Mouse (Mus musculus): Measurements from ENCODE around the gene Ptgfrn. TPM values are rescaled to one million over a fixed set of nuclear protein-coding genes. Genes with fewer than 3 reads are reported as not detected.

Gene Ptgfrn
- polyA plus RNA-seq, 1 experiment from 2014 or later, result 1.9 TPM

DNA sequence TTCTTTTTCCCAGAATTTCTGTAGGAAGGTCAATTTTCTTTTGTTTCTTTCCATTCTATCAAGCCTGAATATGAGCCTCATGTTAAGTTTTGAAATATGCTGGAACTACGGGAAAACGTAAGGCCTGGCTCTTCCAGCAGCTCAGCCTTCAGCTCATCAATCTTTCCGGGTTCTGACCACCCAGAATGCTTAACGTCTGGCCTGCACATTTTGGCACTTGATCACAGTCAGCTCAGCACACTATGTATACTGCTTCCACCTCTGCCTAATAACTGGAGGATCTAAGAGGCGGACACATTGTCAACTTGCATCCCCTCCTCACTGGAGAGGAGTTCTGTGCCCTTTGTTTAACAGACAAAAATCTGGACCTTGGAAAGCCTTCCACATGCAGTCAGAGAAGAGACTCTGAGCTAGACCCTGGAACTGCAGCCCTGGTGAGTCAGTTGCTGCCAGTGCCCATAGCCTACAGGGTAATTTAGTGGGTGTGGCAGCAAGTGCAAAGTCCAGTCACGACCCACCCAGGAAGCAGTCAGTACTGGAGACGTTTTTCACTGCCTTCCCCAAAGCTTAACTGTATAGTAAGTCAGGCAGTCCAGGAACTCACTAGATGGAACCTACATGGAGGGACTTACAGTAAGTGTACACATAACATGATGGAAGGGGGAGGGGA lies 1.9 kb upstream of the Ptgfrn start:
- no peak for DNase-seq (ENCODE audit: low spot score)
- WGBS, result 71% methylated on average over 7 of the region's 7 CpGs
- no peaks in the 10 kb centered on the region for H3K36me3 ChIP-seq
- H3K9me3 ChIP-seq (replicated peaks), result no peaks in the 10 kb centered on the region
- H3K27ac ChIP-seq (replicated peaks), result no peak overlapping the region
- peaks cover 42% of the 10 kb centered on the region for H3K27me3 ChIP-seq (ENCODE audit: low read depth, poor library complexity, severe bottlenecking)
- peaks cover 45% of the 10 kb centered on the region for H3K4me1 ChIP-seq
- no peak overlapping the region for H3K4me3 ChIP-seq

DNA sequence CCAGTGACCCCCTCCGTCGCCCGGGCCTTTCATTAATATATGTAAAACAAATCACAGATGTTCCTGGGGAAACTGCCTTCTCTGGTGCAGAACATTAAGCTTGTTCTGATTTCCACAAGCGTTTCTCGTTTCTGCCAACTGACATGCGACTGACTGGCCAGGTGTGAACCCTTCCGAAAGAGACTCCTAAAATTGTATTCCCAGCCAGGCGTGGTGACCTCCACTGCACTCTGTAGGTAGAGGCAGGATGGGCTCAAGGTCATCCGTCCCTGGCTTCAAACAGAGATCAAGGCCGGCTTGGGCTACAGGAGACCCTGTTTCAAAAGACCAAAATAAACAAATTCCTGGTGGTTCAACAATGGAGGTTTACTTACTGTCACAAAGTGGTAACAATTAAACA lies 1.2 kb upstream of the Ptgfrn start:
- 59% methylated on average over 10 of the region's 10 CpGs for WGBS
- no peak overlapping the region for H3K4me3 ChIP-seq
- DNase-seq (ENCODE audit: low spot score), result no peak
- H3K4me1 ChIP-seq, result peaks cover 44% of the 10 kb centered on the region
- H3K36me3 ChIP-seq, result no peaks in the 10 kb centered on the region
- peaks cover 42% of the 10 kb centered on the region for H3K27me3 ChIP-seq (ENCODE audit: low read depth, poor library complexity, severe bottlenecking)
- no peaks in the 10 kb centered on the region for H3K9me3 ChIP-seq (replicated peaks)
- no peak overlapping the region for H3K27ac ChIP-seq (replicated peaks)

DNA sequence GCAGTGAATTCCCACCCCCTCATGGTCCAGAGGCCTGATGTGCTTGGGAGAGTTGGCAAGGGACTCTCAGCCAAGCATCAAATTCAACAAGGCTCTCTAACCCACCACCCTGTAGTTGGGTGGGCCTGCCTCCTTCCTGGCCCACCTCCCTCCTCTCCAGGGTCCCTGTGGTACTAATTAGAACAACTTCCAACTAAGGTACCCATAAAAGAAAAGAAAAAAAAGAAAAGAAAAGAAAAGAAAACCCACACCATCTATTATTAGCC lies 693 bp upstream of the Ptgfrn start:
- Histone ChIP-seq H3K4me3 (peak overlapping the region; percentile 85), H3K27ac (replicated peaks) (peak overlapping the region; percentile 93), H3K9me3 (replicated peaks) (no peaks in the 10 kb centered on the region), H3K4me1 (peaks cover 44% of the 10 kb centered on the region), H3K36me3 (no peaks in the 10 kb centered on the region), H3K27me3 (ENCODE audit: low read depth, poor library complexity, severe bottlenecking) (peaks cover 42% of the 10 kb centered on the region)
- no peak for DNase-seq (ENCODE audit: low spot score)

DNA sequence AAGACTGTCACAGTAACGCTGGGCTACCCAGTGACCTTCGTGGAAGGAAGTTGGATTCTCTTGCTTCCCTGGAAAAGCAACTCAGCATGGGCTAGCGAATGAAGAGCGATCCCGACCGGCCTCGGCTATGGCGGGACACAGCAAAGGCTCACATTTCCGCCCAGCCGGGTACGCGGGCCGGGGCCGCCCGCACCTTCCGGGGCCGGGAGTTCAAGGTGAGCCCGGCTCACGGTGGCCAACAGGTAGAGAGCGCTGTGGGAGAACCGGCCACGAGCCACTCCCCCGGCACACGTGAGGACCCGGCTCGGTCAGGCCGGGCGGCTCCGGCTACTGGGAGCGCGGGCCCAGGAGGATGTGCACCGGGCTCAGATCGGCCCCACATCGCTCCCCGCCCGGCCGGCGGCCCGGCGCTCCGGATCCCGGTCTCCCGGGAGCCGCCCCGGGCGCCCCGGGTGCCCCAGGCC lies 488 bp downstream of the Ptgfrn start:
- WGBS, result under 1% methylated on average over 46 of the region's 47 CpGs
- Histone ChIP-seq H3K27me3 (ENCODE audit: low read depth, poor library complexity, severe bottlenecking) (peaks cover 42% of the 10 kb centered on the region), H3K9me3 (replicated peaks) (no peaks in the 10 kb centered on the region), H3K4me3 (peak overlapping the region; percentile 85), H3K27ac (replicated peaks) (peak overlapping the region; percentile 93), H3K4me1 (peaks cover 44% of the 10 kb centered on the region), H3K36me3 (no peaks in the 10 kb centered on the region)
- peak; percentile 63 for DNase-seq (ENCODE audit: low spot score)

DNA sequence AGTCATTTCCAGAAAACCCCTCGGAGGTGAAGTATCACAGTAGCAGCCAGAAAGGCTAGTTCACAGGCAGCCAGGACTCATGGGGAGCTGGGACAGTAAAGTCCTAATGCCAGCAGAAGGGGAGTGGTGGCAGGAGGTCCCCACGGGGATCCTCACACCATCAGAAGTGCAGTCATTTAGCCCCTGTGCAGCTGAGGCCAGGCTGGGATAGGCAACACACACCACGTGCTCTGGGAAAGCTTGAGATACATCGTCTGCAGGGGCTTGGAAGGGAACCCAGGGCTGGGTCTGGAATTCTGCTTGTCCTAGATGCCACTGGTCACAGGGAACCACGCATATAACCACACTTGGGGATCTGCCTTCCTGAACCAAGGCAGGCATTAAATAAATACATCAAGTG lies 1.2 kb downstream of the Ptgfrn start:
- Histone ChIP-seq H3K36me3 (no peaks in the 10 kb centered on the region), H3K27me3 (ENCODE audit: low read depth, poor library complexity, severe bottlenecking) (peaks cover 42% of the 10 kb centered on the region), H3K4me3 (peak overlapping the region; percentile 85), H3K27ac (replicated peaks) (peak overlapping the region; percentile 93; the same call in 1 of the 2 replicates), H3K4me1 (peaks cover 44% of the 10 kb centered on the region), H3K9me3 (replicated peaks) (no peaks in the 10 kb centered on the region)
- peak; percentile 27 for DNase-seq (ENCODE audit: low spot score)
- WGBS, result 23% methylated on average over 5 of the region's 5 CpGs

DNA sequence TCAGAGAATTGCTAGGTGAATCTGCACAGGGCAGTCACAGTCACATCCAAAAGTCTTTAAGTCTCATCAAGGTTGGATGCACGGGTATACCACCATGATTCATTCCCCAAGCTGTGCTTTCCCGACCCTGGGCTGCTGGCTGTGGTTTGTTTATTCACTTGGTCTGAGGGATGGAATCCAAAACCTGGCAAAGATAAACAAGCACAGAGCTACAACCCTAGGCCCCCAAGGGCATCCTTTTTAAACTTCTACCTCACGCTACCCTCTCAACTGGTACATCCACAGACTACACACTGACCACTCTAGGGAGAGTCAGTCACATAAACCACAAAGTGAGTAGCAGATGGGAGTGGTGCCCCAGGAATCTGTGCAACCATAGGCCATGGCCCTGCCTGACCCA lies 1.8 kb downstream of the Ptgfrn start:
- H3K4me1 ChIP-seq, result peaks cover 44% of the 10 kb centered on the region
- whole genome bisulfite sequencing, result 61% methylated on average over 3 of the region's 3 CpGs
- H3K27me3 ChIP-seq (ENCODE audit: low read depth, poor library complexity, severe bottlenecking), result peaks cover 42% of the 10 kb centered on the region
- H3K9me3 ChIP-seq (replicated peaks), result no peaks in the 10 kb centered on the region
- no peak overlapping the region for H3K27ac ChIP-seq (replicated peaks)
- DNase-seq (ENCODE audit: low spot score), result no peak
- H3K36me3 ChIP-seq, result no peaks in the 10 kb centered on the region
- H3K4me3 ChIP-seq, result peak overlapping the region; percentile 85; the same call in 1 of the 2 replicates

DNA sequence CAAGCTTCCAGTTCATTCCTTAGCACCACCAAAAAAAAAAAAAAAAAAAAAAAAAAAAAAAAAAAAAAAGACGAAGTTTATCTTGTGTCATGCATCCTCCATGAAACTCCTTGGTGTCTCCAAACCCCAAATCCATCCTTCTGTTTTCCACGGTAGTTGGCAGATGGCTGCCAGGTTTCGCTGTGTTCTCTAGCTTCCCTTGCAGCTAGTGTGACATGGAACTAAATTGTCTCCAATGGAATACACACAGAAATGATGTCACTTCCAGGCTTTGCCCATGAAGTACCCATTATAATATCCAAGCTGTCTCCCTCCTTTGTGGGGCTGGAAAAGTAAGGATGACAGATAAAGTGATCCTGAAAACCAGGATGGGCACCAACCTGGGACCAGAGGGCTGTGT lies 3.8 kb downstream of the Ptgfrn start:
- Histone ChIP-seq H3K27me3 (ENCODE audit: low read depth, poor library complexity, severe bottlenecking) (peaks cover 26% of the 10 kb centered on the region), H3K4me3 (no peak overlapping the region), H3K4me1 (peaks cover 51% of the 10 kb centered on the region), H3K9me3 (replicated peaks) (no peaks in the 10 kb centered on the region), H3K36me3 (no peaks in the 10 kb centered on the region), H3K27ac (replicated peaks) (no peak overlapping the region)
- 89% methylated on average over 3 of the region's 3 CpGs for WGBS
- DNase-seq (ENCODE audit: low spot score), result no peak

DNA sequence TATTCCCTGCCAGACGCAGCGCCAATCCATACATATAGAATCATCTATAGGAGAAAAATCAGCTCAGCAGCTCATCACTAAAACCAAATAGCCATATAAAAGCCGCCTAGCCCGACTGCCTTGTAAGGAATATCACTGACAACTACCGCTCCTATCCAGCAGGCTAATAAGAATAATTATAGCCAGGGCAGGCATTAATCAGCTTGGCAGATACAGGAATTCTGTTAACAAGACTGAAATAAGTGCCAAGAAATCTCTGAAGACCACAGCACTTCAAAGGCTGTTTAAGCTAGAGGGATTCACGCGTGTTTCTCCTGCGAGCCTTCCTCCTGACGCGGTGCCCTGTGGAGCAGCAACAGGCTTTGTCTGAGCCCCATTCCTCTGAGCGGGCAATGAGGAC lies 4.6 kb downstream of the Ptgfrn start:
- H3K36me3 ChIP-seq, result no peaks in the 10 kb centered on the region
- H3K9me3 ChIP-seq (replicated peaks), result no peaks in the 10 kb centered on the region
- DNase-seq (ENCODE audit: low spot score), result no peak
- peaks cover 46% of the 10 kb centered on the region for H3K4me1 ChIP-seq
- H3K4me3 ChIP-seq, result no peak overlapping the region
- WGBS, result 91% methylated on average over 11 of the region's 11 CpGs
- peaks cover 18% of the 10 kb centered on the region; the same call in 1 of the 2 replicates for H3K27me3 ChIP-seq (ENCODE audit: low read depth, poor library complexity, severe bottlenecking)
- H3K27ac ChIP-seq (replicated peaks), result no peak overlapping the region

DNA sequence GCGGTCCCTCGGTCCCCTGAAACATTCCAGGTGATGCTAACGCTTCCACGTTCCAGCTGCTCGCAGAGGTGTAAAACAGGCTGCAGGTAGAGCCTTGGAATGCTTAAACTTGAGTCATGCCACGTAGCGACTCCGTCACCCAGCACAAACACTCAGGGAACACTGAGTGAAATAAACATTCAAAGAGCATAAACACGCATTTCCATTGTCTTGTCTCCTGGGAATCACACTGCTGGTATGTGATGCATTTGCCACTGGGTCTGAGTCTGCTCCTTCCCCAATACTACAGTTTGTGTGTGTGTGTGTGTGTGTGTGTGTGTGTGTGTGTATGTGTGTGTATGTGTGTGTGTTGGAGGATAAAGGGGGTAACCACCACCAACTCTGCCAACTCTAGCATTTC lies 5.2 kb downstream of the Ptgfrn start:
- H3K36me3 ChIP-seq, result no peaks in the 10 kb centered on the region
- WGBS, result 92% methylated on average over 9 of the region's 9 CpGs
- H3K27ac ChIP-seq (replicated peaks), result no peak overlapping the region
- DNase-seq (ENCODE audit: low spot score), result no peak
- H3K27me3 ChIP-seq (ENCODE audit: low read depth, poor library complexity, severe bottlenecking), result peaks cover 16% of the 10 kb centered on the region; the same call in 1 of the 2 replicates
- H3K4me1 ChIP-seq, result peaks cover 42% of the 10 kb centered on the region
- H3K9me3 ChIP-seq (replicated peaks), result no peaks in the 10 kb centered on the region
- H3K4me3 ChIP-seq, result no peak overlapping the region

DNA sequence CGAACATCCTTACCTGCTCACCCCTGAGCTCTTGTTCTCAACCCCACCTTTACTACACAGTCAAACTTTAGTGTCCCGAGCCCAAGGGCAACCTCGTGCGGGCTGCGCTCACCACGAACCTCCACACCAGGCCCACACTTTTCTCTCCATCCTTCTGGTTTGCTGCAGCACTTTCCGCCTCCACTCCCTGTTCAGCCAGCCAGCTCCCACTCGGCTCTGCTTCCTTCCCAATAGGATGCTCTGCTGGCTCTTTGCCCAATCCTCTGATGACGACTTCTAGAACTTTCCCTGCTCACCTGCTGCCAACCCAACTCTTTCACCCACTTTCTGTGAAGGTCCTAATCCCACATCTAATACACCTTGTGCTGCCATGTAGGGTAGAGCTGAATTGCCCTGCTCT lies 6.3 kb downstream of the Ptgfrn start:
- no peaks in the 10 kb centered on the region for H3K9me3 ChIP-seq (replicated peaks)
- peaks cover 31% of the 10 kb centered on the region for H3K4me1 ChIP-seq
- peaks cover 16% of the 10 kb centered on the region; the same call in 1 of the 2 replicates for H3K27me3 ChIP-seq (ENCODE audit: low read depth, poor library complexity, severe bottlenecking)
- no peaks in the 10 kb centered on the region for H3K36me3 ChIP-seq
- no peak overlapping the region for H3K27ac ChIP-seq (replicated peaks)
- WGBS, result 92% methylated on average over 9 of the region's 9 CpGs
- DNase-seq (ENCODE audit: low spot score), result no peak
- H3K4me3 ChIP-seq, result no peak overlapping the region

DNA sequence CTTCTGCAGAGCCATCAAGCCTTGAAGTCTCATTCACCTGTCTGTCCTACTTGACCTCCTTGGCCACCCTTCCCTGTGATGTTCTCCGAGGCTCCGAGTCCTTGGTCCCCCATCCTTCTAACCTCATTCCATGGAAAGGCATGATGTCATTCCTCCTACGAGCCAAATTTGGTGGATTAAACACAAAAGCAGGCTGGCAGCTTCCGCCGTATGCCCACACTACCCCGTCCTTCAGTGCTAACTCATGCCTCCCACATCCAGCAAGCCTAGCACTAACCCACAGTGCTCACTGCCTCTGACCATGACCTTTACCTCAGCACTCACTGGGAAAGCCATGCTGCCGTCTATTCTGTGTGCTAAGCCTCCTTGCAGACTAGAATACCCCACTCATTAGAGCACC lies 8.0 kb downstream of the Ptgfrn start:
- DNase-seq (ENCODE audit: low spot score), result no peak
- H3K4me3 ChIP-seq, result no peak overlapping the region

DNA sequence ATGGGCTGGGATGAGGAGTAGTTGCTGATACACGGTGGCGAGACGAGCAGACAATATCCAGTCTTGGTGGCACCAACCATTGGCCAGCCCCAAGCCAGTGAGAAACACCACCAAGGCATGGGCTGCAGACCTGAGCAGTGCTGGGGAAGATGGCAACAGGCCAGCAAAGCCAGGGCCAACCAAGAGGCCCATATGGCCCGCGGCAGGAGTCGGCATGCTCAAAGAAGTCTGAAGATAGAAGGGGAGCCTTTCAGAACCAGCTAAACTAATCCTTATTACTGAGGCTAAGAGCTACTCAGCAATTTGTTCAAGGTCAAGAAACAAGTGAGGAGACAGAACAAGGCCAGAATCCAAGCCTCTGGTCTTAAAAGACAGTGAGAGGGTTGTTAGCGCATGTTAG lies 8.9 kb downstream of the Ptgfrn start:
- no peaks in the 10 kb centered on the region for H3K9me3 ChIP-seq (replicated peaks)
- no peaks in the 10 kb centered on the region for H3K27me3 ChIP-seq (ENCODE audit: low read depth, poor library complexity, severe bottlenecking)
- H3K27ac ChIP-seq (replicated peaks), result no peak overlapping the region
- H3K4me3 ChIP-seq, result no peak overlapping the region
- 93% methylated on average over 7 of the region's 7 CpGs for WGBS
- no peak for DNase-seq (ENCODE audit: low spot score)
- peaks cover 25% of the 10 kb centered on the region for H3K4me1 ChIP-seq
- no peaks in the 10 kb centered on the region for H3K36me3 ChIP-seq

More for the DNA sequence above, 8.0 kb downstream of the Ptgfrn start:
- H3K27ac ChIP-seq (replicated peaks), result no peak overlapping the region
- no peaks in the 10 kb centered on the region for H3K27me3 ChIP-seq (ENCODE audit: low read depth, poor library complexity, severe bottlenecking)
- 84% methylated on average over 7 of the region's 7 CpGs for WGBS
- no peaks in the 10 kb centered on the region for H3K36me3 ChIP-seq
- peaks cover 26% of the 10 kb centered on the region for H3K4me1 ChIP-seq
- no peaks in the 10 kb centered on the region for H3K9me3 ChIP-seq (replicated peaks)

DNA sequence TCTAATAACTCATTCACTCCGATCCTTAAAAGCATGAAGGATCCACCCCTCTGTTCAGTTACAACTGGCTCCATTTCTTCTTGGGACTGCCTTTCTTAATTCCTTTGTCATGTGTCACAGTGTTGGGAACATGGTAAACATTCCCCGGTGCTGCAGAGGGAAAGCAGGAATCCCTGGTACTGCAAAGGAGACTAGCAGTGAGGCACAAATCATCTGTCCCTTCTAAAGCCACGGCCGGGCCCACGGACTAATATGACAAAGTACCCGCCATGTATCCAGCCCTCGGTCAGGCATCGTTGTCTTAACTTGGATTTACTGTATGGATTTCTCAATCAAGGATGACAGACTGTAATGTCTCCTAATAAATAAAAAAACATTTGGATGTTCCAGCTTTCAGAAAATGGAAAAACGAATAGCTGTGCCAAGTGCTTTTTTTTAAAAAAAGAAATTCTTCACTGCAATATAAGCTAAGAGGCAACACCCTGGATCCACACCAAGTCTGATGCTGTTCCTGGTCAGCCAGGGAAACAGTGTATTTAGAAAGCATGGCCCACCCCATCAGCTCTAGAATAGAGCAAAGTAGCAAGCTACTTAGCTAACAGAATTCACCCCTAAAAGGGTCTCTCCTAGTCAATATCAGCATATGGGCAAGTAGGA lies 10.2 kb downstream of the Ptgfrn start:
- 89% methylated on average over 9 of the region's 9 CpGs for WGBS
- Histone ChIP-seq H3K4me1 (peaks cover 30% of the 10 kb centered on the region), H3K4me3 (no peak overlapping the region), H3K9me3 (replicated peaks) (no peaks in the 10 kb centered on the region), H3K36me3 (no peaks in the 10 kb centered on the region), H3K27ac (replicated peaks) (no peak overlapping the region), H3K27me3 (ENCODE audit: low read depth, poor library complexity, severe bottlenecking) (no peaks in the 10 kb centered on the region)
- DNase-seq (ENCODE audit: low spot score), result no peak

All from midbrain, embryonic 10.5 days (tissue).